Comparison of ENCODE assay signal across 8 mouse cellular contexts in the genomic region with DNA sequence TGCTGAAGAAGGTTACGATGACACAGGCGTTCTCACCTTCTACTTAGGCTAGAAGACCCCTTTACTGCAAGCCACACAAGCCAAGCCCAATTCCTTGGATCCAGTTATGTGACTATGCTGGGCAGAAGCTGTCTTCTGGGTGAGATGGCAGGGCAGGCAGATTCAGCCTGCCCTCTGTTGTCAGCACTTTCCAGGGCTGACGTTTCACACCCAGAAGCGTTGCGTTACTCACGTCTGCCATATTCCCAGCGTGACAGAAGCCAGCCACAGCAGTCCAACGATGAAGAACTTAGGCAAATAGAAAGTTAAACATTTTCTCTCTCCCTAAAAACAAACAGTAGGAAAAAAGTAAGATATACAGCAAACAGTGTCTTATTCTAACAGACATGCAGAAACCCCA. TPM values are rescaled to one million over a fixed set of nuclear protein-coding genes. Genes with fewer than 3 reads are reported as not detected.
DNase-seq lines count a peak whose midpoint lies in the region; ATAC-seq and TF ChIP-seq lines count a peak whose summit lies in the region.
"Not testable (repeated sequence)": the region's sequence is repeated elsewhere in the genome, so short reads cannot be mapped to it uniquely, and the experiment has no call there.

No protein-coding gene starts in this region.

- H3K9ac ChIP-seq in forebrain, postnatal 0 days; liver, embryonic 16.5 days (ENCODE audit: low read depth, low read length): not testable (repeated sequence)

- ATAC-seq in forebrain, postnatal 0 days = peak; percentile 27; the same call in 1 of the 2 replicates
- ATAC-seq in liver, embryonic 16.5 days (ENCODE audit: low read depth) = peak; percentile 67

- peak overlapping the region; percentile 17 for H3K4me3 ChIP-seq in cerebellum, adult 2 months (replicated peaks; ENCODE audit: insufficient read depth, low read depth, low read length)
- not testable (repeated sequence) for H3K4me3 ChIP-seq in forebrain, postnatal 0 days (ENCODE audit: low read depth, low read length); liver, embryonic 16.5 days (ENCODE audit: low read depth, low read length)

- 42% methylated on average over 8 of the region's 8 CpGs for WGBS in cerebellum, adult 2 months
- WGBS in forebrain, postnatal 0 days = 80% methylated on average over 8 of the region's 8 CpGs
- 73% methylated on average over 8 of the region's 8 CpGs for WGBS in liver, embryonic 16.5 days (ENCODE audit: insufficient replicate concordance)

- not testable (repeated sequence) for H3K9me3 ChIP-seq in forebrain, postnatal 0 days (ENCODE audit: low read length); liver, embryonic 16.5 days (replicated peaks; ENCODE audit: control insufficient read depth, low read length)

- not testable (repeated sequence) for H3K36me3 ChIP-seq in forebrain, postnatal 0 days (ENCODE audit: insufficient read depth); liver, embryonic 16.5 days (ENCODE audit: control insufficient read depth, insufficient read depth)

- H3K4me1 ChIP-seq in cerebellum, adult 2 months (ENCODE audit: control insufficient read depth, insufficient read depth, low read length) = peaks cover 10% of the 10 kb centered on the region
- H3K4me1 ChIP-seq in forebrain, postnatal 0 days (ENCODE audit: insufficient read depth); liver, embryonic 16.5 days (ENCODE audit: control insufficient read depth, low read depth, low read length): not testable (repeated sequence)

- not testable (repeated sequence) for H3K4me2 ChIP-seq in forebrain, postnatal 0 days (ENCODE audit: low read depth); liver, embryonic 16.5 days (ENCODE audit: low read depth, low read length)

- peak overlapping the region; percentile 81 for H3K27ac ChIP-seq in cerebellum, adult 2 months (ENCODE audit: insufficient read depth, low read length)
- H3K27ac ChIP-seq in forebrain, postnatal 0 days (ENCODE audit: low read depth, low read length); liver, embryonic 16.5 days (ENCODE audit: low read length): not testable (repeated sequence)

- not testable (repeated sequence) for TF ChIP-seq CTCF in cerebellum, adult 2 months (IDR thresholded peaks at IDR 0.05; ENCODE audit: borderline replicate concordance, insufficient read depth, low read depth, low read length); forebrain, postnatal 0 days (IDR thresholded peaks at IDR 0.05; ENCODE audit: low read depth)

- not testable (repeated sequence) for H3K27me3 ChIP-seq in cerebellum, adult 2 months (ENCODE audit: control insufficient read depth, insufficient read depth, low read length); forebrain, postnatal 0 days (ENCODE audit: insufficient read depth, low read length); liver, embryonic 16.5 days (ENCODE audit: control insufficient read depth, insufficient read depth, low read depth, low read length)

- not testable (repeated sequence) for TF ChIP-seq POLR2A in cerebellum, adult 2 months (IDR thresholded peaks at IDR 0.05; ENCODE audit: borderline replicate concordance, insufficient read depth, low read length)

- DNase-seq in cerebellum, adult 11-12 months = peak; percentile 69
- peak; percentile 69 to 72 for DNase-seq in cerebellum, adult 2 months
- peak; percentile 76 for DNase-seq in cerebellum, adult 9-10 months
- peak; percentile 54 to 68 for DNase-seq in cerebellum, postnatal 10 days
- peak; percentile 65 to 73 for DNase-seq in cerebellum, postnatal 25 days
- not testable (repeated sequence) for DNase-seq in forebrain, postnatal 0 days
- DNase-seq in yolk sac, embryonic 10.5 days (ENCODE audit: low spot score) = peak; percentile 51

RNA-seq across cellular contexts. Expression of a gene that starts 18.4 kb away (rescaled TPM):
- polyA plus RNA-seq in cerebellum, adult 2 months (2012; rRNA removed) = 160 and 183 TPM in 2 replicates
- total RNA-seq in forebrain, postnatal 0 days (2014; rRNA removed) = 431 and 543 TPM in 2 replicates
- polyA plus RNA-seq in forebrain, postnatal 0 days (2015; fragmentation: Nextera tagmentation; extraction: Ambion mirVana) = 1,167 and 1,337 TPM in 2 replicates
- polyA plus RNA-seq in liver, embryonic 16.5 days (2015; fragmentation: Nextera tagmentation; extraction: Ambion mirVana) = 198 and 205 TPM in 2 replicates
